Comparison of ENCODE assay signal across 25 mouse cellular contexts in the genomic region with DNA sequence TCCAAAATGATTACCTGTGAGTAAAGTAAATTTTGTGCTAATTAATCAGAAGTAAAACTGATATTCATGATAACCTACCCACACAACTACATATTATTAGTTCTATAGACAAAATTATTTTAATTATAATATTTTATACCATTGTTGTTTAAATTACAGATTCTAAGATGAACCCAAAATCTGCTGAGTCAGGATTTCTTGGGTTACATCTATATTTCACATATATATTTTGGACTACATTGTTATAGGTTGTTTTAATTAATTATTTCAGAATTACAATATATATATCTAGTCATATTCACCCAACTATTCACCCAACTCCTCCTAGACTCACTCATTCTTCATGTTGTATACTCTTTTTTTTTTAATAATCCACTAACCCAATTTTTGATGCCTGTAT.
"Had no signal": no experiment of that assay in that cellular context is flagged by ENCODE, and none has a peak within 500 bp of the region (broad histone marks: within the 10 kb centered on the region; RNA-seq: fewer than 3 reads in every experiment).

No protein-coding gene starts in this region.

- H3K4me2 ChIP-seq: embryonic facial prominence, embryonic 12.5 days; embryonic facial prominence, embryonic 13.5 days; embryonic facial prominence, embryonic 15.5 days; forebrain, embryonic 12.5 days; forebrain, embryonic 13.5 days; forebrain, embryonic 15.5 days had no signal

- H3K9me3 ChIP-seq: embryonic facial prominence, embryonic 10.5 days; embryonic facial prominence, embryonic 12.5 days; embryonic facial prominence, embryonic 13.5 days; embryonic facial prominence, embryonic 15.5 days; forebrain, embryonic 10.5 days; forebrain, embryonic 12.5 days; forebrain, embryonic 13.5 days; forebrain, embryonic 15.5 days; heart, embryonic 10.5 days had no signal

- H3K27ac ChIP-seq: embryonic facial prominence, embryonic 10.5 days; embryonic facial prominence, embryonic 12.5 days; embryonic facial prominence, embryonic 13.5 days; embryonic facial prominence, embryonic 15.5 days; forebrain, embryonic 10.5 days; forebrain, embryonic 12.5 days; forebrain, embryonic 13.5 days; forebrain, embryonic 15.5 days; gastrocnemius, adult 2 months; heart, adult 2 months; heart, embryonic 10.5 days had no signal

- H3K4me1 ChIP-seq: embryonic facial prominence, embryonic 10.5 days; embryonic facial prominence, embryonic 12.5 days; embryonic facial prominence, embryonic 13.5 days; embryonic facial prominence, embryonic 15.5 days; forebrain, embryonic 10.5 days; forebrain, embryonic 12.5 days; forebrain, embryonic 13.5 days; forebrain, embryonic 15.5 days; heart, embryonic 10.5 days had no signal

- DNase-seq: cerebellum, adult 9-10 months; cerebellum, postnatal 10 days; cerebellum, postnatal 14 days; cerebellum, postnatal 25 days; cerebellum, postnatal 36 days; embryo, embryonic 11 days; forebrain, postnatal 0 days; gastrocnemius, adult 2 months; gastrocnemius, postnatal 10 days; gastrocnemius, postnatal 14 days; gastrocnemius, postnatal 25 days; gastrocnemius, postnatal 36 days; heart, adult 11 months; heart, adult 18-20 months; heart, adult 2 months had no signal

- H3K9ac ChIP-seq: embryonic facial prominence, embryonic 12.5 days; embryonic facial prominence, embryonic 13.5 days; embryonic facial prominence, embryonic 15.5 days; forebrain, embryonic 12.5 days; forebrain, embryonic 13.5 days; forebrain, embryonic 15.5 days; forebrain, postnatal 0 days had no signal

- H3K36me3 ChIP-seq: embryonic facial prominence, embryonic 10.5 days; embryonic facial prominence, embryonic 12.5 days; embryonic facial prominence, embryonic 13.5 days; embryonic facial prominence, embryonic 15.5 days; forebrain, embryonic 10.5 days; forebrain, embryonic 12.5 days; forebrain, embryonic 15.5 days; heart, embryonic 10.5 days had no signal

- H3K27me3 ChIP-seq: embryonic facial prominence, embryonic 12.5 days; embryonic facial prominence, embryonic 13.5 days; embryonic facial prominence, embryonic 15.5 days; forebrain, embryonic 12.5 days; forebrain, embryonic 13.5 days; forebrain, embryonic 15.5 days had no signal

- H3K4me3 ChIP-seq: embryonic facial prominence, embryonic 10.5 days; embryonic facial prominence, embryonic 12.5 days; embryonic facial prominence, embryonic 13.5 days; embryonic facial prominence, embryonic 15.5 days; erythroblast, embryonic 14.5 days; forebrain, embryonic 10.5 days; forebrain, embryonic 12.5 days; forebrain, embryonic 13.5 days; forebrain, embryonic 15.5 days; gastrocnemius, adult 2 months; heart, adult 2 months; heart, embryonic 10.5 days had no signal
